Mouse (Mus musculus): ENCODE measurements around the gene Pir. TPM values are rescaled to one million over a fixed set of nuclear protein-coding genes. Genes with fewer than 3 reads are reported as not detected.

Pir gene
- polyA plus RNA-seq (2015; fragmentation: Illumina TruSeq; extraction: RNeasy Lipid Tissue Mini Kit (QIAGEN cat#74804); ENCODE audit: low read depth, low replicate concordance) = 7.8 TPM

GRCm38 (mm10) chrX:164269285-164269761 lies at the start of gene Pir:
Gene Pir, plus strand, starts transcription at chrX:164269371.

GRCm38 (mm10) chrX:164258057-164258456 lies 11.1 kb upstream of the Pir start, which contains the start of gene Bmx:
Gene Bmx, minus strand, starts transcription at chrX:164258193.

GRCm38 (mm10) chrX:164373081-164373480 lies 103.9 kb downstream of the Pir start, which contains the start of gene Vegfd:
Gene Vegfd, plus strand, starts transcription at chrX:164373378.

GRCm38 (mm10) chrX:164419471-164419939 lies 150.3 kb downstream of the Pir start, which contains the start of gene Piga:
Gene Piga, plus strand, starts transcription at chrX:164419787.

Other genes with a start within 250 kb of the Pir start
- 2.4 TPM for gene Car5b, start 241.4 kb upstream of the Pir start, polyA plus RNA-seq (2015; fragmentation: Illumina TruSeq; extraction: RNeasy Lipid Tissue Mini Kit (QIAGEN cat#74804); ENCODE audit: low read depth, low replicate concordance)
- 6.7 TPM for gene Siah1b, start 192.9 kb upstream of the Pir start, polyA plus RNA-seq (2015; fragmentation: Illumina TruSeq; extraction: RNeasy Lipid Tissue Mini Kit (QIAGEN cat#74804); ENCODE audit: low read depth, low replicate concordance)
- gene Cltrn, start 180.5 kb upstream of the Pir start, polyA plus RNA-seq (2015; fragmentation: Illumina TruSeq; extraction: RNeasy Lipid Tissue Mini Kit (QIAGEN cat#74804); ENCODE audit: low read depth, low replicate concordance) = 1.1 TPM
- gene Ace2, start 130.0 kb upstream of the Pir start, polyA plus RNA-seq (2015; fragmentation: Illumina TruSeq; extraction: RNeasy Lipid Tissue Mini Kit (QIAGEN cat#74804); ENCODE audit: low read depth, low replicate concordance) = 1.6 TPM
- gene Bmx, start 11.2 kb upstream of the Pir start, polyA plus RNA-seq (2015; fragmentation: Illumina TruSeq; extraction: RNeasy Lipid Tissue Mini Kit (QIAGEN cat#74804); ENCODE audit: low read depth, low replicate concordance) = 1.5 TPM
- gene Vegfd, start 104.0 kb downstream of the Pir start, polyA plus RNA-seq (2015; fragmentation: Illumina TruSeq; extraction: RNeasy Lipid Tissue Mini Kit (QIAGEN cat#74804); ENCODE audit: low read depth, low replicate concordance) = 1.4 TPM
- 8.0 TPM for gene Piga, start 150.4 kb downstream of the Pir start, polyA plus RNA-seq (2015; fragmentation: Illumina TruSeq; extraction: RNeasy Lipid Tissue Mini Kit (QIAGEN cat#74804); ENCODE audit: low read depth, low replicate concordance)
- gene Asb11, start 167.6 kb downstream of the Pir start, polyA plus RNA-seq (2015; fragmentation: Illumina TruSeq; extraction: RNeasy Lipid Tissue Mini Kit (QIAGEN cat#74804); ENCODE audit: low read depth, low replicate concordance) = 6.9 TPM
- gene Asb9, start 237.0 kb downstream of the Pir start, polyA plus RNA-seq (2015; fragmentation: Illumina TruSeq; extraction: RNeasy Lipid Tissue Mini Kit (QIAGEN cat#74804); ENCODE audit: low read depth, low replicate concordance) = not detected

Measured in brain, adult 10 weeks (tissue).